Mouse (Mus musculus) intestine, embryonic 15.5 days (tissue): ENCODE data around the gene Hyou1. TPM values are rescaled to one million over a fixed set of nuclear protein-coding genes. Genes with fewer than 3 reads are reported as not detected.
"Not testable (repeated sequence)": the region's sequence is repeated elsewhere in the genome, so short reads cannot be mapped to it uniquely, and the experiment has no call there.

Source experiments
- ATAC-seq: fragments of 200-750 bp; cut with Nextera tagmentation; 2 replicates; pipeline ENCODE4 v1.8.0; 2017; ENCODE audit warnings: moderate TSS enrichment, moderate library complexity
- H3K27ac ChIP-seq: fragments of 300-500 bp; sonication (generic); 2 replicates; pipeline ENCODE4 v1.5.1; 2015; ENCODE audit warnings: mild to moderate bottlenecking, inconsistent platforms
- H3K27me3 ChIP-seq: fragments of 300-500 bp; sonication (generic); replicated peaks from 2 replicates; pipeline ENCODE4 v1.6.1; 2015; ENCODE audit warnings: inconsistent platforms
- H3K36me3 ChIP-seq: fragments of 300-500 bp; sonication (generic); 2 replicates; pipeline ENCODE4 v1.6.1; 2015; ENCODE audit warnings: inconsistent platforms
- H3K4me1 ChIP-seq: fragments of 300-500 bp; sonication (generic); replicated peaks from 2 replicates; pipeline ENCODE4 v1.6.1; 2015; ENCODE audit warnings: inconsistent platforms
- H3K4me2 ChIP-seq: fragments of 300-500 bp; sonication (generic); replicated peaks from 2 replicates; pipeline ENCODE4 v1.6.1; 2015; ENCODE audit warnings: mild to moderate bottlenecking, inconsistent platforms
- H3K4me3 ChIP-seq: fragments of 300-500 bp; sonication (generic); replicated peaks from 2 replicates; pipeline ENCODE4 v1.5.1; 2015; ENCODE audit warnings: inconsistent platforms
- H3K9ac ChIP-seq: fragments of 300-500 bp; sonication (generic); 2 replicates; pipeline ENCODE4 v1.6.1; 2015; ENCODE audit warnings: inconsistent platforms
- H3K9me3 ChIP-seq: fragments of 300-500 bp; sonication (generic); 2 replicates; pipeline ENCODE4 v1.6.1; 2016; ENCODE audit warnings: inconsistent platforms
- WGBS: fragments of 180-500 bp; shearing (Covaris S2); methylation state at CpG from one replicate; pipeline ENCODE4 v1.1.7; 2015; 5-methylcytosine and 5-hydroxymethylcytosine counted together
- polyA plus RNA-seq: library from polyadenylated mRNA; unstranded; fragments of >200 nt; fragmentation: Nextera tagmentation; extraction: Ambion mirVana; gene quantifications from 2 replicates; pipeline ENCODE4 v1.2.1, GENCODE M21; 2015

Gene Hyou1
- polyA plus RNA-seq: 38.8 and 43.6 TPM in 2 replicates

DNA sequence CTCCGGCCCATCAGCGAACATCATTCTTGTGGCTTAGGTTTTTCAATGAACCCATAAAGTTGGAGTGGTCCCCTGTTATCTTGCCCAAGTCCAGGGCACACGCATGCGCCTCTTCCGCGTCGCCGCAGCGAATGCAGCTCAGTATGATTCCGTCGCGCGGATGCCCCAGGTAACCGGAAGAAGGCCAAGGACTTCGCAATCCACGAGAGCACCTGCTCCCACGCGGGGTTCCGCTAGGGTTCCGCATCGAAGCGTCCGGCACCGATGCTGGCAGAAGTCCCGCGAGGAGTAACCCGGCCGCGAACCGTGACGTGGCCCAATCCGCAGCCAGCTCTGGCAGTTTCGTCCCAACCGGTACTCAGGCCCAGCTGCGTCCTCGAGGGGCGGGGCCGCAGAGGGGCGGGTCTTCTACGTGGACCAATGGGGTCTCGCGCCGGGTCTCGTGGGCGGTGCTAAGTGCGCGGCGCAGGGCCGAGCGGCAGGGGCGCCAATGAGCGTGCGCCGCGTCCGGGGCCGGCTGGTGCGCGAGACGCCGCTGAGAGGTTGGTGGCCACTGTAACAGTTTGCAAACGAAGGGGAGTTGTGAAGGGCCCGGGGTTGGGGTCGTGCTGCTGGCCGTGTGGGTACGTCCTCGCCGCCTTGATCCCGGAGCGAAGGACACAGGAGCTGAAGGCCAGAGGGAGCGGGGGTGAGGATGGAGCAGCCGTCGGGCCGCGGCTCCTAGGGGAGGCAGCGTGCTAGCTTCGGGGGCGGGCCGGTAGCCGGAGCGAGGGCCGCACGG, at the start of gene Hyou1:
Gene Hyou1 (plus strand): TSS at position 437 of the 781 bp plus-strand sequence.
- peak within 1 kb of the TSS; percentile 87 for H3K4me2 ChIP-seq
- peaks cover 14% of the 10 kb centered on the region for H3K4me1 ChIP-seq
- H3K36me3 ChIP-seq: peaks cover 18% of the 10 kb centered on the region
- H3K9me3 ChIP-seq: no peaks in the 10 kb centered on the region
- WGBS: under 1% methylated on average over 83 of the region's 83 CpGs
- no peaks in the 10 kb centered on the region for H3K27me3 ChIP-seq
- peak within 1 kb of the TSS; percentile 83 for H3K9ac ChIP-seq
- ATAC-seq: peak; percentile 99
- peak within 1 kb of the TSS; percentile 75 for H3K4me3 ChIP-seq
- peak within 1 kb of the TSS; percentile 88 for H3K27ac ChIP-seq

DNA sequence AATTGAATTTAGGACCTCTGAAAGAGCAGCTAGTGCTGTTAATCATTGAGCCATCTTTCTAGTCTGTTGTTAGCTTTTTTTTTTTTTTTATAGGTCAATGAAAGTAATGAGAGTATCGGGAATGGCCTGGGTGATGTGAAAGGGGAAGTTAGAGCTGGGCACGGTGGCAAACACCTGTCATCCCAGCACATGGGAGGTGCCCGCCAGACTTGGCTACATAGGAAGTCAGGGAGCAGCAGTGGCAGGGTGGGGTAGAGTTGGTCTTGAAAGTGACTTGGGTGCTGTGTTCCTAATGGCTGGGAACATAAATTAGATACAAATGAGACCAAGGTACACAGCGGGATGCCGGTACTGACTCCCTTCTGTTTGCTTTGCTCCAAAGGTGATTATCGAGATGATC, 48.6 kb upstream of the Hyou1 start:
- H3K27ac ChIP-seq: no peak overlapping the region
- no peak overlapping the region for H3K4me3 ChIP-seq
- no peaks in the 10 kb centered on the region for H3K9me3 ChIP-seq
- peaks cover 9% of the 10 kb centered on the region for H3K4me1 ChIP-seq
- no peak overlapping the region for H3K9ac ChIP-seq
- H3K27me3 ChIP-seq: no peaks in the 10 kb centered on the region
- H3K4me2 ChIP-seq: no peak overlapping the region
- ATAC-seq: no peak
- H3K36me3 ChIP-seq: peaks cover 29% of the 10 kb centered on the region
- 87% methylated on average over 6 of the region's 6 CpGs for WGBS

DNA sequence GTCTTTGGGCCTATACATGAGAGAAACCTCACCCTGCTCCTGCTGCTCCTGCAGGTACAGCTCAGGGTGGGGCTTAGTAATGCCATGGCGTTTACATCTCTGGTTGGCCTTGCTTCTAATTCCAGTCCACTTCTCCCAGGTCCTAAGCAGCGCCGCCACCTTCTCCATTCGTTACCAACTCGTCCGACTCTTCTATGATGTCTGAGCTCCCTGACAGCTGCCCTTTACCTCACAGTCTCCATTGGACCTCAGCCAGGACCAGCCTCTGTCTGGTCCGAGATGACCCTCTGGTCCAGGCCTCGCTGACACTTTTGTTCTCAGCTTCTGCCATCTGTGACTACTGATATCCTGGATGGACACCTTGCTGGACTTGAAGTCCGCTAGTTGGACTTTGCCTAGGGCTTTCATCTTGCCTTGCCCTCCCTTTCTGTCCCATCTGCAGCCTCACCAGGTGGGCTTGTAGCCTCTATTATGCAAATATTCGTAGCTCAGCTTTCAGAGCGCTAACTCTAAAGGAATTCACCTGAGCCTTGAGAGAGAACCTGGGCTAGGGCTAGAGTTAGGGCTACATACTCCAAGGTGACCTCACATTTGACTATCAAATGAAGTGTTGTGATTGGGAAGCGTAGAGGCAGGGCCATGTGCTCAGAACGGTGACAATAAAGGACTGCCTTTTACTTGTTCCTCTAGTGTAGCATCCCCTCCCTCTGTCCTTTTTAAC, 46.2 kb upstream of the Hyou1 start:
- Histone ChIP-seq H3K4me1 (peaks cover 16% of the 10 kb centered on the region), H3K27ac (no peak overlapping the region), H3K36me3 (peaks cover 33% of the 10 kb centered on the region), H3K9ac (no peak overlapping the region), H3K4me2 (no peak overlapping the region), H3K27me3 (no peaks in the 10 kb centered on the region), H3K4me3 (no peak overlapping the region), H3K9me3 (no peaks in the 10 kb centered on the region)
- ATAC-seq: no peak
- 94% methylated on average over 13 of the region's 13 CpGs for WGBS

DNA sequence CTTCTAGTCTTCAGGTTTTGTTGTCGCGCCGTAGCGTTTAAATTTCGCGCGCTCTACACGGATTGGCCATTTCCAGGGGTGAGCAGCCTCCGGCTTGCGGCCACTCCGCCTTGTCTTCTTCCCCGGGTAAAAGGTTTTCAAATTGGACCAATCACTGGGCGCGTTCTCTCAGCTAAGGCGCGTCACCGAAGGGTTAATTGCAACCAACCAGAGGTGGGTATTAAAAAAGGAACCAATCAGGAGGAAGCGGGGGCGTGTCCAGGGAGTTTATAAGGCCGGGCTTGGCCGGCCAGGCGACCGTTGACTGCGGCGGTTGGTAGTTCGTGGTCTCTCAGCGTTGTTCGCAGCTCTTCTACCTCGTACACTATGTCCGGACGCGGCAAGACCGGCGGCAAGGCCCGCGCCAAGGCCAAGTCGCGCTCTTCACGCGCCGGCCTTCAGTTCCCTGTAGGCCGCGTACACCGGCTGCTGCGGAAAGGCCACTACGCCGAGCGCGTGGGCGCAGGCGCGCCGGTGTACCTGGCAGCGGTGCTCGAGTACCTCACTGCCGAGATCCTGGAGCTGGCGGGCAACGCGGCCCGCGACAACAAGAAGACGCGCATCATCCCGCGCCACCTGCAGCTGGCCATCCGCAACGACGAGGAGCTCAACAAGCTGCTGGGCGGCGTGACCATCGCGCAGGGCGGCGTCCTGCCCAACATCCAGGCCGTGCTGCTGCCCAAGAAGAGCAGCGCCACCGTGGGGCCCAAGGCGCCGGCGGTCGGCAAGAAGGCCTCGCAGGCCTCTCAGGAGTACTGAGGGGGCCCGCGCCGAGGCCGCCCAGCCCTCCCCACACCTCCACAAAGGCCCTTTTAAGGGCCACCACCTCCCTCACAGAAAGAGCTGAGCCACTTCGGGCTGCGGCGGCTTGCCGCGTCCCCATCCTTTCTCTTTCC, 44.6 kb upstream of the Hyou1 start, which contains the start of gene H2afx:
Gene H2afx (plus strand): TSS at position 299 of the 935 bp plus-strand sequence.
- H3K4me3 ChIP-seq: peak within 1 kb of the TSS; percentile 88
- peak within 1 kb of the TSS; percentile 98 for H3K9ac ChIP-seq
- H3K36me3 ChIP-seq: peaks cover 37% of the 10 kb centered on the region
- peaks cover 16% of the 10 kb centered on the region for H3K4me1 ChIP-seq
- H3K27me3 ChIP-seq: no peaks in the 10 kb centered on the region
- peak within 1 kb of the TSS; percentile 69 for H3K4me2 ChIP-seq
- H3K9me3 ChIP-seq: no peaks in the 10 kb centered on the region
- ATAC-seq: peak; percentile 97
- WGBS: under 1% methylated on average over 90 of the region's 91 CpGs
- peak within 1 kb of the TSS; percentile 97 for H3K27ac ChIP-seq

DNA sequence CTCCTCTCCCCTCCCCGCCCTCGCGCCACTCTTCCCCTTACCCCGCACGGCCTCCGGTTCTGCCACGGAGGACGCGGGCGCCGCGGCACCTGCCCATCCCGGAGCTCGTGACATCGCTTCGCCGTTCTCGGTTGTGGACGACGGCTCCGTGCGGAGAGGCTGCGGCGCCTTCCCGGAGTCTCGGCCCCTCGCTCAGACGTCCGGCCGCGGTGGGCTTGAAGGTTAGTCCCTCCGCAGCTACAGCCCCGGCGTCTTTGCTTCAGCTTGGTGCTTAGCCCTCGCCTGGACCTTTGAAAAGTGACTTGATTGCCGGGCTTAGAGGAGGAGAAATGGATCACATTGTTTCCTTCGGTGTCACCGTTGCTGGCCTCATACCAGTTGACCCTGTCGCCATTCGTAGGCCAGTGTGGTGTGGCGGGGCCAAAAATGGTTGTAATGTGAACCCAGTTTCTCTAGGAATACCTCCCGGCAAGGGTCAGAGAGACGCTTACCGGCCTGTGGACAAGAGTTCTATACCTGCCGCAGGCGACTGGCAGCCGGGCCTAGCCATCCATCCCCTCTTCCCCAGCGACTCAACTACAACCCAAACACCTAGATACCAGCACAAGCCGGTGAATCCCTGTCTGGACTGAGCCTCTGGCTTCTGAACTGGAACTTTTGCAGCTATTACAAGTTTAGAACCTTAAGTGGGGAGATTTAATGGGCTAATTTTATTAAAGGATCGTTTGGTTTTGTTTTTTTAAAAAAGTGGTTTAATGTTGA, 43.8 kb upstream of the Hyou1 start:
- Histone ChIP-seq H3K4me3 (peak overlapping the region; percentile 88), H3K27me3 (no peaks in the 10 kb centered on the region), H3K4me1 (peaks cover 16% of the 10 kb centered on the region), H3K9ac (peak overlapping the region; percentile 98), H3K36me3 (peaks cover 30% of the 10 kb centered on the region), H3K27ac (peak overlapping the region; percentile 97), H3K4me2 (peak overlapping the region; percentile 69), H3K9me3 (no peaks in the 10 kb centered on the region)
- no peak; the same call in none of the 2 replicates for ATAC-seq
- WGBS: under 1% methylated on average over 50 of the region's 50 CpGs

DNA sequence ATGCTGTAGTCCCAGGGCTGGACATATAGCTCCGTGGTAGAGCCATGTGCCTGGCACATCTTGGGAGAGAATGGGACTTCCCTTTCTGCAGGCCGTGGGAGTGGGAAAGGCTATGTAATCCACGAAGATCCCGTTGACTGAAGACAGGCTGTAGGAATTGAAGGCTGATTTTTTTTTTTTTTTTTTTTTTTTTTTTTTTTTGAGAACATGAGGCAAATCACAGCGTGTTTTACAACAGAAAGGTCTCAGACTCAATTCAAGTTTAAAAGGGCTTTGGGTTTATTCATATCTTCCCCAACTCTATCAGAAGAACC, 43.2 kb upstream of the Hyou1 start:
- no peak for ATAC-seq
- Histone ChIP-seq H3K4me1 (peaks cover 16% of the 10 kb centered on the region), H3K9ac (peak overlapping the region; percentile 98), H3K9me3 (no peaks in the 10 kb centered on the region), H3K4me3 (peak overlapping the region; percentile 88), H3K36me3 (peaks cover 35% of the 10 kb centered on the region), H3K27me3 (no peaks in the 10 kb centered on the region), H3K4me2 (peak overlapping the region; percentile 69), H3K27ac (peak overlapping the region; percentile 97; the same call in 1 of the 2 replicates)
- under 1% methylated on average over 5 of the region's 5 CpGs for WGBS

DNA sequence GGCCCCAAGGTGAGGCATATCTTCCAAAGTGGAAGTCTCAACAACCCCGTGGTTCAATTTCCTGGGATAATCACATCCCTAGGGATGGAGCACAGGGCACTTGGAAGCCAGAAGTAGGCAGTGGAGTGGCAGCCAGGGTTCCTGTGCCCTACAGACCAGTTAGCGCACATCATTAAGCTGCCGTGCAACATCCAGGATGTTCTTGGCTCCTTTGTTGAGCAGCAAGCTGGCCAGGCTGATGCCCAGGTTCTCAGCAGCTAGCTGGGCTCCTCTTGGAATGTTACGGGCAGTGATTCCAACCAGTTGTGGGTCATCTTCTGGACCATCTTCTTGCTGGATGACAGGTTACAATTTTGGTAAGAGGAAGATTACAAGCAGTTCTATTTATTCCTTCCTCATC, 42.8 kb upstream of the Hyou1 start:
- not testable (repeated sequence) for ATAC-seq, H3K27me3 ChIP-seq, H3K27ac ChIP-seq, H3K9me3 ChIP-seq
- H3K36me3 ChIP-seq: peaks cover 34% of the 10 kb centered on the region
- H3K4me1 ChIP-seq: peaks cover 16% of the 10 kb centered on the region
- H3K4me2 ChIP-seq: peak overlapping the region; percentile 69
- peak overlapping the region; percentile 98 for H3K9ac ChIP-seq
- 30% methylated on average over 4 of the region's 4 CpGs for WGBS
- peak overlapping the region; percentile 88 for H3K4me3 ChIP-seq

DNA sequence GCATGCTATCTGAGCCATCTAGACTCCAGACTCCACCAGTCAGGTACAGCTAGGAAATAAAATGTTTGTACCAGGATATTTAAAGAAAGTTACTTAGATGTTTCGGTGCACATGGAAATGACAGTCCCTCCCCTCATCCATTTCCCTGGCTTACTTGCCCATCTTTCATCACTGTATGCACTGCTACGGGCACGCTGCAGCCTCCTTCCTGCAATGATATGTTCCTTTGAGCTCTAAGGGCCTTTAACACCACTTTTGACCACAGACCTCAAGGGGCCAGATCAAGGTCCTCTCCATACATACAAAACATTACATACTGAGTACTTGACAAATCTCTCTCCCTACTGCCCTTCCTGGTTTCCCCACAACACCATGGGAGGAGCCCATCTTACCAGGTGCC, 42.3 kb upstream of the Hyou1 start:
- peak overlapping the region; percentile 98 for H3K9ac ChIP-seq
- WGBS: 67% methylated on average over 3 of the region's 3 CpGs

DNA sequence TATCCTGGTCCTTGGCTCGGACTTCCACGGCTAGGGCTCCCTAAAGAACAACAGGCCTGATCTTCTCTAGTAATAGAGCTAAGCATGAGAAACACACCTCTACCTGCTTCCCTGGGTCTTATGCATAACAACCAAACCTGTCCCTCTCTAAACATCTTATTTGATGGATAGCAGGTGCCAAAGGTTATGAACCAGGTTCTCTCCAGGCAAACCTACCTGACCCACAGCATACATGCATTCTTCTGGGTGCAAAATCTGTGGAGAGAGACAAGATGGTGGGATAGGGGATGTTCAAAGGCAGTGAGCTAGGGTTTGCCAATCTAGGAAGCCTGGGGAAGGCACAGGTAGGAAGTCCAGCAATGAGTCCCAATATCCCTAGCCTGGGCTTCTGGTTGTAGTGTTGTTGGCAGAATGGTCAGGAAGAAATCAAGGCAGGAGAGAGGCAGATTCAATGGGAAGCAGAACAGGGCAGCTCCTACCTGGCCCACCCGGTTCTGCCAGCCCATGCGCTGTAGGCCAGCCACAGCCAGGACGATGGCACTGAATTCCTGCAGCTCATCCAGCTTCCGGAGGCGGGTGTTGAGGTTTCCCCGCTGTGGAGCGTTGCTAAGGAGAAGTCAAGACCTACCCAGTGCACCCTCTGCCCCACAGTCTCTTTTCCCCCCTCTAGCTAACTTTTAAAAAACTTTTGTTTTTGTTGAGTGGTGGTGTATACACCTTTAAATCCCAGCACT, 41.7 kb upstream of the Hyou1 start:
- H3K27me3 ChIP-seq: no peaks in the 10 kb centered on the region
- 0 out of 2 replicates have a peak overlapping the region, but pooled peaks have one; percentile 20 for H3K9ac ChIP-seq
- H3K36me3 ChIP-seq: peaks cover 26% of the 10 kb centered on the region
- ATAC-seq: no peak
- WGBS: 68% methylated on average over 9 of the region's 9 CpGs
- H3K4me2 ChIP-seq: peak overlapping the region; percentile 69
- peak overlapping the region; percentile 27; the same call in 1 of the 2 replicates for H3K27ac ChIP-seq
- no peaks in the 10 kb centered on the region for H3K9me3 ChIP-seq
- peak overlapping the region; percentile 88; the same call in 1 of the 2 replicates for H3K4me3 ChIP-seq
- H3K4me1 ChIP-seq: peaks cover 22% of the 10 kb centered on the region

More for the DNA sequence above, 42.3 kb upstream of the Hyou1 start:
- peaks cover 30% of the 10 kb centered on the region for H3K36me3 ChIP-seq
- H3K27me3 ChIP-seq: no peaks in the 10 kb centered on the region
- H3K9me3 ChIP-seq: no peaks in the 10 kb centered on the region
- peaks cover 16% of the 10 kb centered on the region for H3K4me1 ChIP-seq
- peak overlapping the region; percentile 88 for H3K4me3 ChIP-seq
- no peak for ATAC-seq
- peak overlapping the region; percentile 69 for H3K4me2 ChIP-seq
- H3K27ac ChIP-seq: no peak overlapping the region

DNA sequence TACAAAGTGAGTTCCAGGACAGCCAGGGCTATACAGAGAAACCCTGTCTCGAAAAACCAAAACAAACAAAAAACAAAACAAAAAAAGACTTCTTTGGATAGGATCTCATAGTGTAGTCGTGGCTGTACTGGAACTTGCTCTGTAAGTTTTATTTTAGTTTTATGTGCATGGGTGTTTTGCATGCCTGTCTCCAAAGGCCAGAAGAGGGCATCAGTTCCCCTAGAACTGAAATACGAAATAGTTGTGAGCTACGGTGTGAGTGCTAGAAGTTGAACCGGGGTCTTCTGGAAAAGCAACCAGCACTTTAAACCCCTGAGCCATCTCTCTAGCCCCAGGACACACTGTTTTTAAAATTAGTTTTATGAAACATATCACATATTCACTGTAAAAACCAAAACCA, 40.7 kb upstream of the Hyou1 start:
- H3K4me3 ChIP-seq: no peak overlapping the region
- ATAC-seq: no peak
- H3K27ac ChIP-seq: no peak overlapping the region
- peaks cover 29% of the 10 kb centered on the region for H3K4me1 ChIP-seq
- 83% methylated on average over 5 of the region's 5 CpGs for WGBS
- no peaks in the 10 kb centered on the region for H3K27me3 ChIP-seq
- no peak overlapping the region for H3K4me2 ChIP-seq
- H3K9ac ChIP-seq: no peak overlapping the region
- peaks cover 17% of the 10 kb centered on the region for H3K36me3 ChIP-seq
- H3K9me3 ChIP-seq: no peaks in the 10 kb centered on the region

DNA sequence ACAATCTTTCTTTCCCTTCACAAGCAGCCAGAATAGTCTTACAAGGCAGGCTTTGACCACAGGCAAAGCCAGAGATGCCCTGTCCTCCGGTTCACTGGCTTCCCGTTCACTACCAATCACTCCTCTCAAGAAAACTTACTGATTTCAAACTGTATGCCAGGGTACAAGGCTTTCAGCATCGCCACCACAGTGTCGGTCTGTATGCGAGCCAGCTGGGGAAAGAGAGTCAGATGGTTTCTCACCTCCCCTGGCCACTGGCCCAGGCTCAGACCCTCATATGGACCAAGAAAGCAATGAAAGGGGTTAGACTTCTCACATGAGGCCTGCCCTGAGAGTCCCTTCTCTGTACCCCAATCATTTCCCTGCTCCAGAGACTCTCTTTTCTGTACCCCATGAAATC, 37.8 kb upstream of the Hyou1 start:
- H3K4me1 ChIP-seq: peaks cover 28% of the 10 kb centered on the region
- peaks cover 15% of the 10 kb centered on the region for H3K36me3 ChIP-seq
- no peak overlapping the region for H3K4me3 ChIP-seq
- ATAC-seq: no peak
- WGBS: 93% methylated on average over 5 of the region's 5 CpGs
- no peak overlapping the region for H3K27ac ChIP-seq
- peak overlapping the region; percentile 13; the same call in 1 of the 2 replicates for H3K9ac ChIP-seq
- no peak overlapping the region for H3K4me2 ChIP-seq
- H3K27me3 ChIP-seq: no peaks in the 10 kb centered on the region
- no peaks in the 10 kb centered on the region for H3K9me3 ChIP-seq
